Mouse (Mus musculus): ENCODE measurements at regions not wholly inside any gene's neighbourhood (a gene's known extent, or its start where the extent isn't known, plus 50 kb on each side); places are given as distances from the start of the nearest gene placed in this dataset.

- H3K36me3 ChIP-seq (ENCODE audit: control insufficient read depth in 1 of 2, insufficient read depth in 2 of 2, low read length in 2 of 2) = no peaks in the 10 kb centered on the region
- no peak for DNase-seq (ENCODE audit: low read depth, low spot score)
- TF ChIP-seq ZC3H11A (IDR thresholded peaks at IDR 0.05; ENCODE audit: low read depth, low read length) = no peak
- no peak for TF ChIP-seq CHD1 (IDR thresholded peaks at IDR 0.05; ENCODE audit: low read depth, low read length)
- H3K4me1 ChIP-seq (ENCODE audit: control insufficient read depth in 1 of 2, insufficient read depth in 2 of 2, low read length in 2 of 2) = no peaks in the 10 kb centered on the region
- H3K27ac ChIP-seq (ENCODE audit: control insufficient read depth, low read depth, low read length) = no peak overlapping the region
- H3K4me3 ChIP-seq (ENCODE audit: control insufficient read depth in 1 of 2, insufficient read depth in 1 of 2, low read depth in 2 of 2, low read length in 2 of 2) = no peak overlapping the region
- H3K9ac ChIP-seq (ENCODE audit: control insufficient read depth, low read depth, low read length, poor library complexity, severe bottlenecking) = no peak overlapping the region
- no peaks in the 10 kb centered on the region for H3K27me3 ChIP-seq (ENCODE audit: control insufficient read depth in 1 of 2, insufficient read depth in 2 of 2, low read length in 2 of 2)
- no peaks in the 10 kb centered on the region for H3K9me3 ChIP-seq (replicated peaks; ENCODE audit: insufficient read depth, low read length)
- H3K79me2 ChIP-seq (ENCODE audit: control insufficient read depth, insufficient read depth, low read length, poor library complexity) = no peaks in the 10 kb centered on the region
These were observed 207.4 kb upstream of the Kdm8 start for GRCm38 (mm10) chr7:125237026-125237425.

DNA sequence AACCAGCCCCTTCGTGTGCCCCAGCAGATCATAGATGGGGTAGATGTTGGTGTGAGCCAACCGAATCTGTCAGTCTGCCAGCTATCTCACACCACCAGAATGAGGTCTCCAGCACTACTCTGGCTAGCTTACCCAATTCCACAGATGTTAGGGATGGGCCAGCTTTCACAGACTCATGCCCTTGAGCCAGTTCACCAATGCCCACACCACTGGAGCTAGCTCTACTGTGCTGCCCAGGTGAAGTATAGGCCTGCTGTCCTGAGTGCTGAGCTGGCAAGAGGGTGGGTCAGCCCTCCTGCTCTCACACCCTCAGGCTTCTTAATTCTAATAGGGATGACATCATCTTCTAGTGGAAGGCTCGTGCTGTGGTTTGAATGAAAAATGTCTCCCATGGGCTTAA lies 201.5 kb upstream of the Kdm8 start:
- Histone ChIP-seq H3K27ac (ENCODE audit: control insufficient read depth, low read depth, low read length) (no peak overlapping the region), H3K4me1 (ENCODE audit: control insufficient read depth in 1 of 2, insufficient read depth in 2 of 2, low read length in 2 of 2) (no peaks in the 10 kb centered on the region), H3K9ac (ENCODE audit: control insufficient read depth, low read depth, low read length, poor library complexity, severe bottlenecking) (no peak overlapping the region), H3K4me3 (ENCODE audit: control insufficient read depth in 1 of 2, insufficient read depth in 1 of 2, low read depth in 2 of 2, low read length in 2 of 2) (no peak overlapping the region), H3K27me3 (ENCODE audit: control insufficient read depth in 1 of 2, insufficient read depth in 2 of 2, low read length in 2 of 2) (no peaks in the 10 kb centered on the region), H3K9me3 (replicated peaks; ENCODE audit: insufficient read depth, low read length) (no peaks in the 10 kb centered on the region), H3K79me2 (ENCODE audit: control insufficient read depth, insufficient read depth, low read length, poor library complexity) (no peaks in the 10 kb centered on the region), H3K36me3 (ENCODE audit: control insufficient read depth in 1 of 2, insufficient read depth in 2 of 2, low read length in 2 of 2) (no peaks in the 10 kb centered on the region)
- TF ChIP-seq NRF1 (IDR thresholded peaks at IDR 0.05; ENCODE audit: insufficient read depth, low read depth, low read length, poor library complexity, severe bottlenecking) (no peak), KAT2A (conservative IDR thresholded peaks at IDR 0.05; ENCODE audit: low read depth, low read length) (no peak), HCFC1 (IDR thresholded peaks at IDR 0.05; ENCODE audit: low read depth, low read length) (no peak), ZC3H11A (IDR thresholded peaks at IDR 0.05; ENCODE audit: low read depth, low read length) (no peak), MAFK (IDR thresholded peaks at IDR 0.05; ENCODE audit: borderline replicate concordance, low read depth, low read length) (no peak), CHD1 (IDR thresholded peaks at IDR 0.05; ENCODE audit: low read depth, low read length) (no peak), TBP (IDR thresholded peaks at IDR 0.05; ENCODE audit: low read depth, low read length) (no peak), ZMIZ1 (IDR thresholded peaks at IDR 0.05; ENCODE audit: low read depth, low read length) (no peak), MXI1 (IDR thresholded peaks at IDR 0.05; ENCODE audit: low read depth, low read length) (no peak), UBTF (IDR thresholded peaks at IDR 0.05; ENCODE audit: borderline replicate concordance, insufficient read depth, low read depth, low read length) (no peak), MAZ (IDR thresholded peaks at IDR 0.05; ENCODE audit: low read depth, low read length) (no peak)
- no peak for DNase-seq (ENCODE audit: low read depth, low spot score)

DNA sequence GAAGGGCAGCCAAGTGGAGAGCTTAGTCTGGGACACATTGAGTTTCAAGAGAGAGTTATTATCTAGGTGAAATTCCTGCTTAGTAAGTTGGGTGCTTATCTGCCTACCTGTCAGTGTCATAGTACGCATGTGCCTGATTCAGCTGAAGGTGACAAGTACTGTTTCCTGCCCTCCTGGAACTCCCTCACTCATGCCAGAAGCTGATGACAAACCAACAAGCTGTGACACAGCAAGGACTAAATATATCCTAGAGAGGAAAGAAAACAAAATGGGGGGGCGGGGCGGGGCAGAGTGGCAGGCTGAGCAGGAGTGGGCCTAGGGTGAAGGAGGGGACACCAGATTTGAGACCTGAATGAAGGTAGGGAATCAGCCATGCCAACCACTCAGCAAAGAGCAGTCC lies 196.1 kb upstream of the Kdm8 start:
- TF ChIP-seq POLR2A (IDR thresholded peaks at IDR 0.05; ENCODE audit: control insufficient read depth in 1 of 2, insufficient read depth in 1 of 2, low read depth in 1 of 2, low read length in 2 of 2, poor library complexity in 1 of 2) (no peak), RCOR1 (IDR thresholded peaks at IDR 0.05; ENCODE audit: low read depth, low read length) (no peak), TBP (IDR thresholded peaks at IDR 0.05; ENCODE audit: low read depth, low read length) (no peak), HCFC1 (IDR thresholded peaks at IDR 0.05; ENCODE audit: low read depth, low read length) (no peak), TCF12 (IDR thresholded peaks at IDR 0.05; ENCODE audit: low read depth, low read length) (no peak), USF2 (IDR thresholded peaks at IDR 0.05; ENCODE audit: borderline replicate concordance in 1 of 2, insufficient read depth in 1 of 2, low read depth in 1 of 2, low read length in 2 of 2) (no peak), UBTF (IDR thresholded peaks at IDR 0.05; ENCODE audit: borderline replicate concordance, insufficient read depth, low read depth, low read length) (no peak)
- H3K36me3 ChIP-seq (ENCODE audit: control insufficient read depth in 1 of 2, insufficient read depth in 2 of 2, low read length in 2 of 2) = no peaks in the 10 kb centered on the region
- no peaks in the 10 kb centered on the region for H3K79me2 ChIP-seq (ENCODE audit: control insufficient read depth, insufficient read depth, low read length, poor library complexity)
- DNase-seq (ENCODE audit: low read depth, low spot score) = no peak
- no peaks in the 10 kb centered on the region for H3K27me3 ChIP-seq (ENCODE audit: control insufficient read depth in 1 of 2, insufficient read depth in 2 of 2, low read length in 2 of 2)
- no peak overlapping the region for H3K9ac ChIP-seq (ENCODE audit: control insufficient read depth, low read depth, low read length, poor library complexity, severe bottlenecking)
- H3K4me3 ChIP-seq (ENCODE audit: control insufficient read depth in 1 of 2, insufficient read depth in 1 of 2, low read depth in 2 of 2, low read length in 2 of 2) = no peak overlapping the region
- H3K9me3 ChIP-seq (replicated peaks; ENCODE audit: insufficient read depth, low read length) = no peaks in the 10 kb centered on the region
- H3K27ac ChIP-seq (ENCODE audit: control insufficient read depth, low read depth, low read length) = no peak overlapping the region
- no peaks in the 10 kb centered on the region for H3K4me1 ChIP-seq (ENCODE audit: control insufficient read depth in 1 of 2, insufficient read depth in 2 of 2, low read length in 2 of 2)

Data from MEL (cell line).